Mouse (Mus musculus) heart, adult 2 months (tissue): ENCODE measurements around the gene Togaram1. TPM values are rescaled to one million over a fixed set of nuclear protein-coding genes. Genes with fewer than 3 reads are reported as not detected.

Source experiments
- DNase-seq, 2 experiments: peaks; one replicate each; pipeline ENCODE4 v3.0.0; 2021
- H3K27ac ChIP-seq: fragments of 200-600 bp; 2 replicates; pipeline ENCODE4 v1.8.1; 2022
- H3K27me3 ChIP-seq: fragments of 200-500 bp; 2 replicates; pipeline ENCODE4 v1.6.1; 2012; ENCODE audit warnings: mild to moderate bottlenecking, low read length, inconsistent platforms, mixed read lengths; ENCODE audit not compliant: control insufficient read depth, insufficient read depth
- H3K36me3 ChIP-seq: fragments of 200-500 bp; 2 replicates; pipeline ENCODE4 v1.6.1; 2012; ENCODE audit warnings: low read length, inconsistent platforms; ENCODE audit not compliant: control insufficient read depth, insufficient read depth
- H3K4me1 ChIP-seq: fragments of 200-500 bp; 2 replicates; pipeline ENCODE4 v1.6.1; 2011; ENCODE audit warnings: low read length; ENCODE audit not compliant: control insufficient read depth, insufficient read depth
- H3K4me3 ChIP-seq: fragments of 200-600 bp; 2 replicates; pipeline ENCODE4 v1.8.1; 2022
- H3K79me2 ChIP-seq: fragments of 200-500 bp; replicated peaks from 2 replicates; pipeline ENCODE4 v1.6.1; 2012; ENCODE audit warnings: mild to moderate bottlenecking, inconsistent platforms, low read length, moderate library complexity, mixed read lengths; ENCODE audit not compliant: control insufficient read depth, insufficient read depth
- H3K9ac ChIP-seq: fragments of 200-500 bp; 2 replicates; pipeline ENCODE4 v1.6.1; 2012; ENCODE audit warnings: low read depth, mild to moderate bottlenecking, control low read depth, inconsistent platforms, low read length, mixed read lengths
- CTCF ChIP-seq: fragments of 200-600 bp; IDR thresholded peaks from 2 replicates; pipeline ENCODE4 v1.8.1; 2022; ENCODE audit warnings: antibody characterized with exemption, mild to moderate bottlenecking, moderate library complexity
- EP300 ChIP-seq: fragments of 200-500 bp; IDR thresholded peaks from 2 replicates; pipeline ENCODE4 v1.6.1; 2011; ENCODE audit warnings: low read depth, low read length, control low read depth; ENCODE audit not compliant: insufficient read depth
- POLR2A ChIP-seq: fragments of 200-500 bp; IDR thresholded peaks from 2 replicates; pipeline ENCODE4 v1.6.1; 2011; ENCODE audit warnings: mild to moderate bottlenecking, low read depth, low read length, control low read depth; ENCODE audit not compliant: insufficient read depth
- WGBS: fragments of 180-500 bp; shearing (Covaris S2); methylation state at CpG from one replicate; pipeline ENCODE4 v1.1.7; 2018; 5-methylcytosine and 5-hydroxymethylcytosine counted together
- intact Hi-C: fragments of 180-260 bp; cut with DNase I; formaldehyde crosslinking; loops from one replicate; pipeline ENCODE4 v1.15.1; 2025
- polyA plus RNA-seq: library from polyadenylated mRNA; depleted of rRNA; stranded (reverse); fragments of >200 nt; gene quantifications from 2 replicates; pipeline ENCODE4 v1.2.3, GENCODE M21; 2012; rRNA removed
- total RNA-seq, 2 experiments: library from RNA; stranded (reverse); gene quantifications; 2 replicates each; pipeline ENCODE4 v1.2.3; 2021

The Togaram1 gene
- total and polyA plus RNA-seq, 3 experiments = 2.6 to 10.0 (median 9.7) TPM

GRCm38 (mm10) chr12:65065241-65065640 lies 99.6 kb downstream of the Togaram1 start:
- Histone ChIP-seq H3K79me2 (no peaks in the 10 kb centered on the region), H3K4me1 (peaks cover 11% of the 10 kb centered on the region), H3K27ac (no peak overlapping the region), H3K36me3 (peaks cover 61% of the 10 kb centered on the region), H3K27me3 (no peaks in the 10 kb centered on the region), H3K4me3 (no peak overlapping the region), H3K9ac (no peak overlapping the region)
- 25% methylated on average over 2 of the region's 2 CpGs for WGBS
- TF ChIP-seq CTCF = no peak
- no peak for TF ChIP-seq POLR2A
- no peak for TF ChIP-seq EP300
- intact Hi-C loops = no loop called here
- no peak for DNase-seq

GRCm38 (mm10) chr12:65066234-65066633 lies 100.6 kb downstream of the Togaram1 start:
- H3K27me3 ChIP-seq = no peaks in the 10 kb centered on the region
- DNase-seq = no peak
- TF ChIP-seq POLR2A (no peak), CTCF (no peak), EP300 (no peak)
- WGBS = 4% methylated on average over 3 of the region's 3 CpGs
- peaks cover 60% of the 10 kb centered on the region for H3K36me3 ChIP-seq
- no peak overlapping the region for H3K4me3 ChIP-seq
- no peaks in the 10 kb centered on the region for H3K79me2 ChIP-seq
- intact Hi-C loops = no loop called here
- H3K27ac ChIP-seq = no peak overlapping the region; the same call in 1 of the 2 replicates
- no peak overlapping the region for H3K9ac ChIP-seq
- peaks cover 11% of the 10 kb centered on the region for H3K4me1 ChIP-seq

DNA sequence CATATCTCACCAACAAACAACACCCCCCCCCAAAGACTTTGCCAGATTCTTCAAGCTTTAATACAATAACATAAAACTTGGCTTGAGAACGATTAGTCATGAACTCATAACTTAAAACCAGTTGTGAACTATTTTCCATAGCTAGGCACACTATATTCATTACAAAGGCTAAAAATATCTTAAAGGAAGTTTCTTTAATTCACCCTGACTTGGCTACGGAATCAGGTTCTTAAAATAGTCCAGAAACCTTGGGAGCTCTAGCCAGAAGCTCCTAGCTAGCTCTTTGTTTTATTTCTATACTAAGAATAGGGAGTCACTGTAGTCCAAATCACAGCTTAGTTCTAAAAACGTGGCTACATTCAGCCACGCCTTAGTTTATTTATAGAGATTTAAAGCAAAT lies 102.8 kb downstream of the Togaram1 start:
- TF ChIP-seq POLR2A (no peak), CTCF (no peak), EP300 (no peak)
- H3K27ac ChIP-seq = peak overlapping the region; percentile 82
- no peak overlapping the region for H3K4me3 ChIP-seq
- DNase-seq = no peak
- H3K79me2 ChIP-seq = no peaks in the 10 kb centered on the region
- intact Hi-C loops = no loop called here
- no peaks in the 10 kb centered on the region for H3K27me3 ChIP-seq
- 9% methylated on average over 4 of the region's 4 CpGs for WGBS
- H3K36me3 ChIP-seq = peaks cover 51% of the 10 kb centered on the region
- H3K4me1 ChIP-seq = peaks cover 11% of the 10 kb centered on the region
- no peak overlapping the region for H3K9ac ChIP-seq

Other genes starting within 250 kb of the Togaram1 start
- 1 to 10 TPM; 3.0 TPM for gene Gm527, start 47.9 kb upstream of the Togaram1 start, total RNA-seq
- 1.5 and 2.5 TPM in 2 replicates for gene Gm527, start 47.9 kb upstream of the Togaram1 start, polyA plus RNA-seq
- gene Klhl28, start 270 bp upstream of the Togaram1 start, total RNA-seq = 10 to 100 TPM; 11.0 to 11.6 TPM
- gene Klhl28, start 270 bp upstream of the Togaram1 start, polyA plus RNA-seq = 3.2 and 6.9 TPM in 2 replicates
- gene Prpf39, start 70.5 kb downstream of the Togaram1 start, total RNA-seq = 10 to 100 TPM; 11.1 to 12.9 TPM
- gene Prpf39, start 70.5 kb downstream of the Togaram1 start, polyA plus RNA-seq = 6.2 and 11.9 TPM in 2 replicates
- gene Fkbp3, start 108.2 kb downstream of the Togaram1 start, total RNA-seq = 100 to 1,000 TPM; 239 to 248 TPM
- gene Fkbp3, start 108.2 kb downstream of the Togaram1 start, polyA plus RNA-seq = 217 and 275 TPM in 2 replicates
- gene Fancm, start 109.8 kb downstream of the Togaram1 start, total RNA-seq = 1 to 10 TPM; 2.0 to 3.5 TPM
- gene Fancm, start 109.8 kb downstream of the Togaram1 start, polyA plus RNA-seq = 0.96 and 0.97 TPM in 2 replicates
- gene Mis18bp1, start 206.8 kb downstream of the Togaram1 start, total RNA-seq = 1 to 10 TPM in 1 of 2 experiments, under 1 TPM in 1; 0.23 to 1.1 TPM
- gene Mis18bp1, start 206.8 kb downstream of the Togaram1 start, polyA plus RNA-seq = 0.02 and 0.09 TPM in 2 replicates